Mouse (Mus musculus) CH12.LX (cell line): ENCODE measurements around the gene Plekhn1. TPM values are rescaled to one million over a fixed set of nuclear protein-coding genes. Genes with fewer than 3 reads are reported as not detected.

Source experiments
- DNase-seq: peaks from one replicate; pipeline ENCODE4 v3.0.0-alpha.2; 2013; ENCODE audit errors: extremely low read depth
- H3K27ac ChIP-seq: 2 replicates; pipeline ENCODE4 v1.5.1; 2012; ENCODE audit warnings: low read depth, mild to moderate bottlenecking, control low read depth, moderate library complexity; ENCODE audit not compliant: insufficient read depth
- H3K27me3 ChIP-seq: replicated peaks from 2 replicates; pipeline ENCODE3; 2012; ENCODE audit warnings: inconsistent platforms
- H3K36me3 ChIP-seq, 2 experiments: replicated peaks in 1 of 2; 2 replicates each; pipeline versions ENCODE3 to v1.6.1; 2012; ENCODE audit warnings: inconsistent platforms in 1 of 2, low read length in 1 of 2, mild to moderate bottlenecking in 1 of 2, mixed read lengths in 1 of 2, moderate library complexity in 1 of 2; ENCODE audit not compliant: control insufficient read depth in 1 of 2, insufficient read depth in 1 of 2
- H3K4me1 ChIP-seq, 2 experiments: 2 replicates each; pipeline ENCODE4 v1.6.1; 2012; ENCODE audit warnings: inconsistent platforms in 1 of 2, moderate library complexity in 1 of 2; ENCODE audit not compliant: insufficient read depth in 2 of 2, control insufficient read depth in 1 of 2
- H3K4me2 ChIP-seq: 2 replicates; pipeline ENCODE4 v1.6.1; 2012; ENCODE audit warnings: low read depth, mild to moderate bottlenecking, control low read depth; ENCODE audit not compliant: poor library complexity, insufficient read depth, severe bottlenecking
- H3K4me3 ChIP-seq, 3 experiments: fragments of 150-350 bp in 1 of 3; sonication (generic) in 1 of 3; replicated peaks in 1 of 3; 2 replicates each; pipeline versions ENCODE3 to v1.5.1; 2011 to 2012; ENCODE audit warnings: low read depth in 2 of 3, low read length in 2 of 3, mild to moderate bottlenecking in 2 of 3, moderate library complexity in 2 of 3, control low read depth in 1 of 3, improper control_type of control experiment in 1 of 3, inconsistent platforms in 1 of 3, mixed read lengths in 1 of 3; ENCODE audit not compliant: poor library complexity in 1 of 3
- H3K79me2 ChIP-seq: replicated peaks from 2 replicates; pipeline ENCODE4 v1.6.1; 2012; ENCODE audit warnings: mild to moderate bottlenecking, moderate library complexity; ENCODE audit not compliant: control insufficient read depth, poor library complexity, insufficient read depth, severe bottlenecking; ENCODE audit errors: extremely low read depth
- H3K9ac ChIP-seq: 2 replicates; pipeline ENCODE4 v1.6.1; 2012; ENCODE audit warnings: low read depth, mild to moderate bottlenecking, control low read depth, moderate library complexity; ENCODE audit not compliant: insufficient read depth
- H3K9me3 ChIP-seq: replicated peaks from 2 replicates; pipeline ENCODE3; 2012; ENCODE audit warnings: low read length, inconsistent platforms, mixed read lengths
- BHLHE40 ChIP-seq: IDR thresholded peaks from 2 replicates; pipeline ENCODE4 v1.6.1; 2011; ENCODE audit warnings: mild to moderate bottlenecking, low read depth, low read length, improper control_type of control experiment
- CHD1 ChIP-seq: IDR thresholded peaks from 2 replicates; pipeline ENCODE4 v1.6.1; 2012; ENCODE audit warnings: low read depth, low read length, improper control_type of control experiment, inconsistent platforms
- CTCF ChIP-seq, 2 experiments: IDR thresholded peaks in 1 of 2; conservative IDR thresholded peaks in 1 of 2; 2 replicates each; pipeline ENCODE4 v1.5.1; 2011 to 2012; ENCODE audit warnings: low read depth in 2 of 2, low read length in 2 of 2, improper control_type of control experiment in 1 of 2, inconsistent platforms in 1 of 2, mild to moderate bottlenecking in 1 of 2, moderate library complexity in 1 of 2
- E2F4 ChIP-seq: IDR thresholded peaks from 2 replicates; pipeline ENCODE4 v1.6.1; 2011; ENCODE audit warnings: low read depth, low read length, improper control_type of control experiment; ENCODE audit not compliant: insufficient replicate concordance
- ELF1 ChIP-seq: IDR thresholded peaks from 2 replicates; pipeline ENCODE4 v1.6.1; 2014; ENCODE audit warnings: low read depth, mild to moderate bottlenecking, inconsistent platforms, low read length, improper control_type of control experiment
- EP300 ChIP-seq: IDR thresholded peaks from 2 replicates; pipeline ENCODE4 v1.6.1; 2011; ENCODE audit warnings: low read length, improper control_type of control experiment
- ETS1 ChIP-seq: conservative IDR thresholded peaks from 2 replicates; pipeline ENCODE4 v1.6.1; 2012; ENCODE audit warnings: low read depth, mild to moderate bottlenecking, inconsistent platforms, low read length, improper control_type of control experiment, moderate library complexity
- HCFC1 ChIP-seq: IDR thresholded peaks from 2 replicates; pipeline ENCODE4 v1.6.1; 2012; ENCODE audit warnings: low read depth, mild to moderate bottlenecking, inconsistent platforms, low read length, improper control_type of control experiment
- IRF4 ChIP-seq: IDR thresholded peaks from 2 replicates; pipeline ENCODE4 v1.6.1; 2014; ENCODE audit warnings: low read depth, mild to moderate bottlenecking, inconsistent platforms, low read length, improper control_type of control experiment
- JUN ChIP-seq: IDR thresholded peaks from 2 replicates; pipeline ENCODE4 v1.6.1; 2011; ENCODE audit warnings: low read depth, mild to moderate bottlenecking, low read length, improper control_type of control experiment, moderate library complexity; ENCODE audit not compliant: insufficient read depth
- JUND ChIP-seq: conservative IDR thresholded peaks from 2 replicates; pipeline ENCODE4 v1.6.1; 2011; ENCODE audit warnings: low read depth, low read length, improper control_type of control experiment
- KAT2A ChIP-seq: IDR thresholded peaks from 2 replicates; pipeline ENCODE4 v1.6.1; 2012; ENCODE audit warnings: low read length, improper control_type of control experiment, inconsistent platforms; ENCODE audit not compliant: insufficient replicate concordance
- MAFK ChIP-seq: IDR thresholded peaks from 2 replicates; pipeline ENCODE4 v1.6.1; 2011; ENCODE audit warnings: low read length, improper control_type of control experiment; ENCODE audit not compliant: insufficient replicate concordance
- MAX ChIP-seq: IDR thresholded peaks from 2 replicates; pipeline ENCODE4 v1.6.1; 2011; ENCODE audit warnings: low read length, improper control_type of control experiment
- MAZ ChIP-seq: IDR thresholded peaks from 2 replicates; pipeline ENCODE4 v1.6.1; 2012; ENCODE audit warnings: low read depth, mild to moderate bottlenecking, inconsistent platforms, low read length, improper control_type of control experiment, moderate library complexity
- MEF2A ChIP-seq: IDR thresholded peaks from 2 replicates; pipeline ENCODE4 v1.6.1; 2014; ENCODE audit warnings: low read depth, mild to moderate bottlenecking, inconsistent platforms, low read length, improper control_type of control experiment, borderline replicate concordance
- MXI1 ChIP-seq: IDR thresholded peaks from 2 replicates; pipeline ENCODE4 v1.6.1; 2011; ENCODE audit warnings: mild to moderate bottlenecking, low read depth, low read length, improper control_type of control experiment
- NELFE ChIP-seq: IDR thresholded peaks from 2 replicates; pipeline ENCODE4 v1.6.1; 2011; ENCODE audit warnings: low read depth, low read length, improper control_type of control experiment
- PAX5 ChIP-seq: IDR thresholded peaks from 2 replicates; pipeline ENCODE4 v1.6.1; 2012; ENCODE audit warnings: low read length, inconsistent platforms, mixed read lengths
- POLR2A ChIP-seq: IDR thresholded peaks from 2 replicates; pipeline ENCODE4 v1.6.1; 2011; ENCODE audit warnings: low read depth, mild to moderate bottlenecking, improper control_type of control experiment, low read length
- RCOR1 ChIP-seq: conservative IDR thresholded peaks from 2 replicates; pipeline ENCODE4 v1.6.1; 2012; ENCODE audit warnings: low read depth, mild to moderate bottlenecking, inconsistent platforms, low read length, improper control_type of control experiment
- SIN3A ChIP-seq: IDR thresholded peaks from 2 replicates; pipeline ENCODE4 v1.6.1; 2012; ENCODE audit warnings: low read length, improper control_type of control experiment, inconsistent platforms
- SMC3 ChIP-seq: IDR thresholded peaks from 2 replicates; pipeline ENCODE4 v1.6.1; 2011; ENCODE audit warnings: low read depth, low read length, improper control_type of control experiment
- TBP ChIP-seq: conservative IDR thresholded peaks from 2 replicates; pipeline ENCODE4 v1.6.1; 2011; ENCODE audit warnings: low read depth, low read length, improper control_type of control experiment
- TCF12 ChIP-seq: IDR thresholded peaks from 2 replicates; pipeline ENCODE4 v1.6.1; 2014; ENCODE audit warnings: low read depth, mild to moderate bottlenecking, inconsistent platforms, low read length, improper control_type of control experiment
- UBTF ChIP-seq: IDR thresholded peaks from 2 replicates; pipeline ENCODE4 v1.6.1; 2012; ENCODE audit warnings: low read depth, mild to moderate bottlenecking, inconsistent platforms, low read length, improper control_type of control experiment, moderate library complexity
- USF2 ChIP-seq: conservative IDR thresholded peaks from 2 replicates; pipeline ENCODE4 v1.6.1; 2011; ENCODE audit warnings: low read depth, low read length, improper control_type of control experiment
- ZKSCAN1 ChIP-seq: IDR thresholded peaks from 2 replicates; pipeline ENCODE4 v1.6.1; 2012; ENCODE audit warnings: low read depth, inconsistent platforms, low read length, improper control_type of control experiment, borderline replicate concordance
- ZMIZ1 ChIP-seq: IDR thresholded peaks from 2 replicates; pipeline ENCODE4 v1.6.1; 2012; ENCODE audit warnings: low read depth, mild to moderate bottlenecking, inconsistent platforms, low read length, improper control_type of control experiment
- ZNF384 ChIP-seq: IDR thresholded peaks from 2 replicates; pipeline ENCODE4 v1.6.1; 2012; ENCODE audit warnings: low read depth, low read length, improper control_type of control experiment, inconsistent platforms
- dilution Hi-C: fragments of 300-500 bp; cut with MboI; formaldehyde crosslinking; loops from 2 replicates; pipeline ENCODE4 v1.14.3; 2020; ENCODE audit warnings: low sequenced_read_pairs; ENCODE audit not compliant: extremely low pct_unique_long_range_greater_than_20kb, extremely low pct_ligation_motif_present
- in situ Hi-C: fragments of 300-500 bp; cut with MboI; formaldehyde crosslinking; loops from 3 replicates; pipeline ENCODE4 v1.14.3; 2019; ENCODE audit warnings: low sequenced_read_pairs, low pct_ligation_motif_present, low pct_unique_long_range_greater_than_20kb, mixed read lengths
- polyA plus RNA-seq: library from polyadenylated mRNA; unstranded; fragments of >175 nt; gene quantifications from 2 replicates; pipeline ENCODE4 v1.2.1, GENCODE M21; 2012; ENCODE audit warnings: low read depth; ENCODE audit not compliant: insufficient read length
- total RNA-seq, 2 experiments: library from RNA; depleted of rRNA; stranded (reverse); fragments of 300-350 nt in 1 of 2; fragments of >200 nt in 1 of 2; gene quantifications; 2 replicates each; pipeline ENCODE4 v1.2.3; 2012 to 2014

Plekhn1 gene
- total and polyA plus RNA-seq, 3 experiments: 3.3 to 9.7 (median 6.5) TPM

- DNase-seq: no peak
- in situ Hi-C loops: no loop called here
- Histone ChIP-seq H3K27ac (no peak overlapping the region), H3K79me2 (no peaks in the 10 kb centered on the region), H3K27me3 (peaks cover 33% of the 10 kb centered on the region), H3K4me2 (peak overlapping the region; percentile 87), H3K4me1 (peaks cover 12 to 40% of the 10 kb centered on the region in 2 experiments), H3K9ac (peak overlapping the region; percentile 28), H3K36me3 (no peaks in the 10 kb centered on the region), H3K4me3 (peak overlapping the region in 2 of 3 experiments; percentile 18 to 42), H3K9me3 (no peaks in the 10 kb centered on the region)
- dilution Hi-C loops: no loop called here
- TF ChIP-seq TCF12 (no peak), KAT2A (no peak), POLR2A (no peak), ZKSCAN1 (no peak), SMC3 (no peak), ZNF384 (no peak), E2F4 (no peak), CTCF (conservative IDR thresholded peaks at IDR 0.05 in 1 of 2, IDR thresholded peaks at IDR 0.05 in 1 of 2; ENCODE audit: low read depth in 2 of 2, low read length in 2 of 2) (no peak), RCOR1 (no peak), EP300 (no peak), ZMIZ1 (no peak), IRF4 (no peak), MEF2A (no peak), JUN (no peak), PAX5 (no peak), UBTF (no peak), USF2 (no peak), ELF1 (no peak), NELFE (no peak)
These were observed 32.2 kb downstream of the Plekhn1 start for GRCm38 (mm10) chr4:156202462-156202893.

GRCm38 (mm10) chr4:156200623-156201475 is 33.8 kb downstream of the Plekhn1 start, which contains the start of gene Isg15:
Isg15 (minus strand) TSS chr4:156200818.
- Histone ChIP-seq H3K9ac (peak within 1 kb of the TSS; percentile 46), H3K4me2 (peak within 1 kb of the TSS; percentile 69), H3K36me3 (no peaks in the 10 kb centered on the region), H3K27me3 (peaks cover 39% of the 10 kb centered on the region), H3K27ac (peak within 1 kb of the TSS; percentile 39), H3K4me1 (peaks cover 12 to 45% of the 10 kb centered on the region in 2 experiments), H3K4me3 (peak within 1 kb of the TSS; percentile 31 to 46 (median 43)), H3K9me3 (no peaks in the 10 kb centered on the region), H3K79me2 (no peaks in the 10 kb centered on the region)
- dilution Hi-C loops (no loop called here), in situ Hi-C loops (no loop called here)
- peak; percentile 61 for DNase-seq
- TF ChIP-seq CHD1: no peak
- no peak for TF ChIP-seq MAX
- no peak for TF ChIP-seq TCF12
- TF ChIP-seq MAZ: no peak
- TF ChIP-seq MEF2A: no peak
- no peak for TF ChIP-seq ELF1
- no peak for TF ChIP-seq JUND
- no peak for TF ChIP-seq MXI1
- TF ChIP-seq NELFE: no peak
- TF ChIP-seq E2F4: no peak
- no peak for TF ChIP-seq SIN3A
- TF ChIP-seq UBTF: no peak
- no peak for TF ChIP-seq SMC3
- peak; percentile 59; the same call in 1 of the 2 replicates for TF ChIP-seq TBP
- TF ChIP-seq BHLHE40: no peak
- TF ChIP-seq IRF4: peak; percentile 75
- TF ChIP-seq POLR2A: peak; percentile 53
- no peak for TF ChIP-seq MAFK
- TF ChIP-seq JUN: no peak
- TF ChIP-seq ETS1: peak; percentile 60; the same call in 1 of the 2 replicates
- TF ChIP-seq USF2: no peak
- no peak for TF ChIP-seq HCFC1
- no peak for TF ChIP-seq RCOR1
